Mouse (Mus musculus) frontal cortex, postnatal 14 days (tissue): ENCODE measurements around the gene 6030458C11Rik.
"Not testable (repeated sequence)": the region's sequence is repeated elsewhere in the genome, so short reads cannot be mapped to it uniquely, and the experiment has no call there.

ENCODE experiments used
- DNase-seq, 2 experiments: peaks; one replicate each; pipeline ENCODE4 v3.0.0; 2022; ENCODE audit warnings: low spot score in 2 of 2

6030458C11Rik gene

GRCm38 (mm10) chr15:12822416-12823395 is 1.7 kb downstream of the 6030458C11Rik start:
- no peak for DNase-seq

- DNase-seq = no peak
Observed at GRCm38 (mm10) chr15:12817592-12817991, 6.9 kb downstream of the 6030458C11Rik start.

GRCm38 (mm10) chr15:12812646-12813045 is 11.8 kb downstream of the 6030458C11Rik start:
- no peak for DNase-seq

- DNase-seq = no peak
Observed at GRCm38 (mm10) chr15:12809305-12809704, 15.1 kb downstream of the 6030458C11Rik start.

- no peak for DNase-seq
Observed at GRCm38 (mm10) chr15:12807088-12807487, 17.4 kb downstream of the 6030458C11Rik start.

- DNase-seq = no peak
Observed at GRCm38 (mm10) chr15:12805071-12805470, 19.4 kb downstream of the 6030458C11Rik start.

- DNase-seq = not testable (repeated sequence)
Observed at GRCm38 (mm10) chr15:12801142-12801506, 23.3 kb downstream of the 6030458C11Rik start.

- DNase-seq = no peak
Observed at GRCm38 (mm10) chr15:12800405-12801141, 23.9 kb downstream of the 6030458C11Rik start.

GRCm38 (mm10) chr15:12798043-12798442 is 26.4 kb downstream of the 6030458C11Rik start:
- DNase-seq = no peak

GRCm38 (mm10) chr15:12795909-12796470 is 28.5 kb downstream of the 6030458C11Rik start:
- DNase-seq = peak in 1 of 2 experiments; percentile 14

GRCm38 (mm10) chr15:12795457-12795894 is 29.0 kb downstream of the 6030458C11Rik start:
- DNase-seq = peak in 1 of 2 experiments; percentile 37

- DNase-seq = no peak
Observed at GRCm38 (mm10) chr15:12794311-12794710, 30.1 kb downstream of the 6030458C11Rik start.

GRCm38 (mm10) chr15:12789406-12789867 is 35.0 kb downstream of the 6030458C11Rik start:
- no peak for DNase-seq

GRCm38 (mm10) chr15:12788536-12788935 is 35.9 kb downstream of the 6030458C11Rik start:
- no peak for DNase-seq

GRCm38 (mm10) chr15:12781729-12782326 is 42.6 kb downstream of the 6030458C11Rik start:
- DNase-seq = no peak

GRCm38 (mm10) chr15:12781296-12781695 is 43.2 kb downstream of the 6030458C11Rik start:
- no peak for DNase-seq

GRCm38 (mm10) chr15:12774149-12774753 is 50.2 kb downstream of the 6030458C11Rik start:
- no peak for DNase-seq

GRCm38 (mm10) chr15:12770958-12771357 is 53.5 kb downstream of the 6030458C11Rik start:
- DNase-seq = peak; percentile 21 to 33

- DNase-seq = no peak
Observed at GRCm38 (mm10) chr15:12766848-12767247, 57.6 kb downstream of the 6030458C11Rik start.

- DNase-seq = no peak
Observed at GRCm38 (mm10) chr15:12763147-12763546, 61.3 kb downstream of the 6030458C11Rik start.
